Mouse (Mus musculus): ENCODE measurements at regions not wholly inside any gene's neighbourhood (a gene's known extent, or its start where the extent isn't known, plus 50 kb on each side); places are given as distances from the start of the nearest gene placed in this dataset.

DNA sequence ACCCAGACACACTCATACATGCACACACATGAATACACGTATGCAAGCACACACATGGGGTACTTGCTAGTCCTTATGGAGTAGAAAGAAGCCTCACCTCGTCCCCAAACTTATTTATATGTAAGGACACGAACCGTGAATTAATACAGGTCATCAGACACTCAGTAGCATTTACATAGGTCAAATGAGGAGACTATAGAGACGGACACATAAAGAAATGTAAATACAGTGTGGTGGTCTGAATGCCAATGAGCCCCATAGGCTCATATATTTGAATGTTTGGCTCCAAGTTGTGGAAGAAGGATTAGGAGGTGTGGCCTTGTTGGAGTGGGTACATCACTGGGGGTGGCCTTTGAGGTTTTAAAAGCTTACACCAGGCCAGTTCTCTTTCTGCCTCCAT lies 133.3 kb upstream of the Sox4 start:
- Histone ChIP-seq H3K27ac (ENCODE audit: insufficient read depth, low read depth, low read length) (no peak overlapping the region), H3K4me3 (ENCODE audit: insufficient read depth, low read depth, low read length) (no peak overlapping the region), H3K4me1 (ENCODE audit: control insufficient read depth, insufficient read depth, low read length) (no peaks in the 10 kb centered on the region)
- TF ChIP-seq POLR2A (IDR thresholded peaks at IDR 0.05; ENCODE audit: insufficient read depth, low read depth, low read length) (no peak), CTCF (IDR thresholded peaks at IDR 0.05; ENCODE audit: insufficient read depth, low read depth, low read length) (no peak)
- 86% methylated on average over 5 of the region's 5 CpGs for WGBS

DNA sequence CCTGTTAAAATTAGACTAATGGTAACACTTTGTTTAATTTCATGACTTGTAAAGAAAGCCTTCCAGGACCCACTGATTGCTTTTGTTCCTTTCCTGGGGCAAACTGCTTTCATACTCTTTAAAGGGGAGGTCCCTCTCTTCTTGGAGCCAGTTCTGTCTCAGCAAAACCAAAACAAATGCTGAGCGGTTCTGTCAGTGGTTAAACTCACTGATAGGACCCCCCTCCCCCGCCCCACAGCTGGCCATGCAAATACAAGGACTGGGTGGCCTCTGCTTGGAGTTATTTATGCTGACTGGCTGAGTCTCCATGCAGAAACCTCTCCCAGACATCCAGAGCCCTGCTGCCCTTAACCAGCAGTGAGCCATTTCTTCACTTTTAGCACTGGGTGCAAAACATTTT lies 127.6 kb upstream of the Sox4 start:
- H3K27ac ChIP-seq (ENCODE audit: insufficient read depth, low read depth, low read length): 0 out of 2 replicates have a peak overlapping the region, but pooled peaks have one; percentile 9
- H3K4me3 ChIP-seq (ENCODE audit: insufficient read depth, low read depth, low read length): no peak overlapping the region
- 28% methylated on average over 2 of the region's 2 CpGs for WGBS
- TF ChIP-seq CTCF (IDR thresholded peaks at IDR 0.05; ENCODE audit: insufficient read depth, low read depth, low read length) (no peak), POLR2A (IDR thresholded peaks at IDR 0.05; ENCODE audit: insufficient read depth, low read depth, low read length) (no peak)
- peaks cover 4% of the 10 kb centered on the region for H3K4me1 ChIP-seq (ENCODE audit: control insufficient read depth, insufficient read depth, low read length)

DNA sequence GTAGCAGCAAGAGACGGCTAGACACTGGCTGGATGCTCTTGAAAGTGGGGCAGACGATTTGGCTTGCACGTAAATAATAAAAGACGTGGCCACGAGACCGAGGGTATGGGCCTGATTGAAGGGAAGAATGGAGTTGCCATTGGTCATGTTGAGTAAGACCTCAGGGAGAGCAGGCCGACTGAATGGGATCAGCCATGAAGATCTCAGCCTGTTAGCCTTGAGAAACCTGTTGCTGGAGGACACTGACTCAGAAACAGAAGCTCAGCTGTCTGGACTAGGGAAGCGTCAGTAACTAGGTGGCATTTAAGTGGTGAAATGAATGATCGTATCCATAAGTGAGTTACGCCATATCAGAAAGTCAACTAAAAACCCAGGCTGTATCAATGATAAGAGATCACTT lies 126.3 kb upstream of the Sox4 start:
- no peak overlapping the region for H3K4me3 ChIP-seq (ENCODE audit: insufficient read depth, low read depth, low read length)
- 98% methylated on average over 10 of the region's 10 CpGs for WGBS
- peaks cover 4% of the 10 kb centered on the region for H3K4me1 ChIP-seq (ENCODE audit: control insufficient read depth, insufficient read depth, low read length)
- H3K27ac ChIP-seq (ENCODE audit: insufficient read depth, low read depth, low read length): no peak overlapping the region
- TF ChIP-seq POLR2A (IDR thresholded peaks at IDR 0.05; ENCODE audit: insufficient read depth, low read depth, low read length) (no peak), CTCF (IDR thresholded peaks at IDR 0.05; ENCODE audit: insufficient read depth, low read depth, low read length) (no peak)

DNA sequence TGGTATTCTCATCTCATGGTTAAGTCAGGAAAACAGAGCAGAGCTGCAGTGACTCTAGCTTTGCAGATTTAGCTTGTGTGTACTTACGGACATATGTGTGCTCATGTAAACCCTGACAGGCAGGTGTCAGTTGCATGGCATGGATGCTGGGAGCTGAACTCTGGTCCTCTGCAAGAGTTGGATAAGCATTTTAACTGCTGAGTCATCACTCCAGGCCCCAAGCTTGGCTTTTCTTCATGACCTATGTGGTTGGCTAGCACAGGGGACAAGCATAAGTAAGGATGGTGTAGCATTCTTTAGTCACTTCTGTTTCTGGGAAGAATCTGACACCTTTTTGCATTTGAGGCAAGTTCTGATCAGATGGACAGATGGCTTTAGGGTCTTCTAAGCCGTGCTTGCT lies 120.1 kb upstream of the Sox4 start:
- TF ChIP-seq POLR2A (IDR thresholded peaks at IDR 0.05; ENCODE audit: insufficient read depth, low read depth, low read length) (no peak), CTCF (IDR thresholded peaks at IDR 0.05; ENCODE audit: insufficient read depth, low read depth, low read length) (no peak)
- Histone ChIP-seq H3K27ac (ENCODE audit: insufficient read depth, low read depth, low read length) (no peak overlapping the region), H3K4me3 (ENCODE audit: insufficient read depth, low read depth, low read length) (no peak overlapping the region), H3K4me1 (ENCODE audit: control insufficient read depth, insufficient read depth, low read length) (no peaks in the 10 kb centered on the region)
- 95% methylated on average over 2 of the region's 2 CpGs for WGBS

DNA sequence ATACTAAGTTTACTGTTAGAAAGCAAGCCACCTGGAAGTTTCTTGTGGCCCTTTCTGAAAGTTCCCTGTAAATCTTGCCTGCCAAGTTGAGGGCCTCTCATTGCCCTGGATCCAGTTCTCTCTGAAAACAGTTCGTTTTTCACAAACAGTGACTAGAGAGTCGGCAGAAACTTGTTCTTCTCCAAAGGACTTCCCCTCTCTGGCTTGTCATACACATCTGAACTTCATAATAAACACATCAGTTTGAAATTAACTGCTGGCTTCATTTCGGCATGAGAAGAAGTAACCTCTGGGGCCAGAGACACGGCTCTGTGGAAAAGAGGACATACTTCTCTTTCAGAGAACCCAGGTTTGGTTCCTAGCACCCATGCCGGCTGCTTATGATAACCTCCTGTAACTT lies 110.4 kb upstream of the Sox4 start:
- WGBS: 89% methylated on average over 5 of the region's 5 CpGs
- Histone ChIP-seq H3K27ac (ENCODE audit: insufficient read depth, low read depth, low read length) (no peak overlapping the region), H3K4me1 (ENCODE audit: control insufficient read depth, insufficient read depth, low read length) (no peaks in the 10 kb centered on the region), H3K4me3 (ENCODE audit: insufficient read depth, low read depth, low read length) (no peak overlapping the region)
- TF ChIP-seq CTCF (IDR thresholded peaks at IDR 0.05; ENCODE audit: insufficient read depth, low read depth, low read length) (no peak), POLR2A (IDR thresholded peaks at IDR 0.05; ENCODE audit: insufficient read depth, low read depth, low read length) (no peak)

DNA sequence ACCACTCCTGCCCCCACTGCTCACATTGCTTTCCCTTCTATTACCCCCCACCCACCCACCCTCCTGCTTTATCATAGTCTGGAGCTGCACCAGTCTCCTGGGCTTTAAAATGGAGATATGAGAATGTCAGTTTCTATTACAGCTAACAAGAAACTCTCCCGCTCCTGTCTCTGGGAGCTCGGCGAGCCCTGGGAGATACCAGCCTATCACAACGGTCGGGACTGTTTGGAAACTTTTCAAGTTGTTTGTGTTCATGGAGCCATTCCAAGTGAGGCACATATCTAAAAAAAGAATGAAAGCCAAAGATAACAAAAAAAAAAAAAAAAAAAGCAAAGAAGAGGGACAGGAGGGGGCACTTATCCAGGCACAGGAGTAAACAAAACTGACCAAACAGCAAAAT lies 105.2 kb upstream of the Sox4 start:
- 67% methylated on average over 5 of the region's 5 CpGs for WGBS
- Histone ChIP-seq H3K27ac (ENCODE audit: insufficient read depth, low read depth, low read length) (no peak overlapping the region), H3K4me1 (ENCODE audit: control insufficient read depth, insufficient read depth, low read length) (no peaks in the 10 kb centered on the region), H3K4me3 (ENCODE audit: insufficient read depth, low read depth, low read length) (no peak overlapping the region)
- no peak for TF ChIP-seq POLR2A (IDR thresholded peaks at IDR 0.05; ENCODE audit: insufficient read depth, low read depth, low read length)
- TF ChIP-seq CTCF (IDR thresholded peaks at IDR 0.05; ENCODE audit: insufficient read depth, low read depth, low read length): no peak

DNA sequence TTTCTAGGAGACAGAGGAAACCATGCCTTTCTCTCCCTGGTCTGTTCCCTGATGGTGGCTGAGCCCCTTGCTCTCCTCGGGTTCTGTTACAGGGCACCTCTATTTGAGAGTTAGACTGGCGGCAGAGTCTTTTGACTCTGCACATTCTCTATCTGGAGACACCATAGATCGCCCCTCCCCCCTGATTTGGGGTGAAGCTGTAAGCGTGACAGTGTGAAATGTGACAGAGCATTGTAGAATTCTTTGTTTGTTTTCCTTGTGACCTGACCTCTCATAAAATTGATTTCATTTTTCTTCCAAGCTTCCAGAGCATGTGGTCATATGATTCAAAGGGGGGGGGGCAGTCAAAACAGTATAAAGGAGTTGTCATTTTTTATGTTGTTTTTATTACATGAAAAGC lies 96.2 kb upstream of the Sox4 start:
- WGBS: 58% methylated on average over 4 of the region's 4 CpGs

DNA sequence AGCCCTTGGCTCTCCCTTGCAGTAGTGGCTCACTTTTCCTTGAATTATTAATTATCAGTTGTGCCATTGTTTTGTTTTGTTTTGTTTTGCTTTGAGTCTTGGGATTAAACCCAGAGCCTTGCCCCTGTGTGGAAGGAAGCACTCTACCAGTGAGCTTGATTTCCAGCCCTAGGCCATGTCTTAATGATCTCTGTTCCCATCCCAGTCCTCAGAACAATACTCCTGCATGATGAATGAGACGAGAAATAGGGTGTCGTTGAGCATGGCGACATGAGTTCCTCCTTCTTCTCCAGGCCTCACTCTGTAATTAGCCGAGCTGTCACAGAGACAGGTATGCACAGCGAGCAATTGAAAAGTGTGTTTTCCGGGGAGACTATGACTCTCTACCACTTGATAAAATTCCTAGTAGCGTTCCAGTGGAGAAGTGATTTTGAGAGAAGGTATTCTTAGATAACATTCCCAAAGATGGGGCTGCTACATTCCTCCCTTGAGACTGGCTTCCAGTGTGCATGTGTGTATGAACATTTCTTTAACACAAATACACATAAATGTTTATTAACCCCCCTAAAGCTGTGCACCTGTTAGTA lies 95.6 kb upstream of the Sox4 start:
- no peak overlapping the region for H3K27ac ChIP-seq (ENCODE audit: insufficient read depth, low read depth, low read length)
- TF ChIP-seq CTCF (IDR thresholded peaks at IDR 0.05; ENCODE audit: insufficient read depth, low read depth, low read length) (no peak), POLR2A (IDR thresholded peaks at IDR 0.05; ENCODE audit: insufficient read depth, low read depth, low read length) (no peak)
- 63% methylated on average over 7 of the region's 7 CpGs for WGBS
- H3K4me3 ChIP-seq (ENCODE audit: insufficient read depth, low read depth, low read length): no peak overlapping the region
- H3K4me1 ChIP-seq (ENCODE audit: control insufficient read depth, insufficient read depth, low read length): peaks cover 3% of the 10 kb centered on the region; the same call in 1 of the 2 replicates

More for the DNA sequence above, 96.2 kb upstream of the Sox4 start:
- Histone ChIP-seq H3K27ac (ENCODE audit: insufficient read depth, low read depth, low read length) (no peak overlapping the region), H3K4me3 (ENCODE audit: insufficient read depth, low read depth, low read length) (no peak overlapping the region), H3K4me1 (ENCODE audit: control insufficient read depth, insufficient read depth, low read length) (peaks cover 3% of the 10 kb centered on the region; the same call in 1 of the 2 replicates)
- TF ChIP-seq CTCF (IDR thresholded peaks at IDR 0.05; ENCODE audit: insufficient read depth, low read depth, low read length) (no peak), POLR2A (IDR thresholded peaks at IDR 0.05; ENCODE audit: insufficient read depth, low read depth, low read length) (no peak)

DNA sequence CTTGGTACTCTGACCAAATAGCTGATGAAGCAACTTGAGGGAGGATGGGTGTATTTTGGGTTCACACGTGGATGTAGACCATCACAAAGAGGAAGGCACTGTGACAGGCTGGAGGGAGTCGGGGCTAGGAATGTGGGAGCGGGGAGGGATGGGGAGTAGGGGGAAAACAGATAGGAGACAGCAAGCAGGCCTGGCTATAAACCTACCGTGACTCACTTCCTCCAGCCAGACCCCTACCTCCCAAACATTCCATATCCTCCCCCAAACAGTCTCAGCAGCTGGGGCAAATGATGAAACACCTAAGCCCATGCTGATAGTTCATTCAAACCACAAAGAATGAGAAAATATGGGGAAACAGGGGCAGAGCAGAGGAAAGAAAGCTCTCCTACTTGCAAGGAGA lies 91.1 kb upstream of the Sox4 start:
- no peak overlapping the region for H3K4me3 ChIP-seq (ENCODE audit: insufficient read depth, low read depth, low read length)
- H3K27ac ChIP-seq (ENCODE audit: insufficient read depth, low read depth, low read length): no peak overlapping the region
- 77% methylated on average over 4 of the region's 4 CpGs for WGBS
- no peak for TF ChIP-seq POLR2A (IDR thresholded peaks at IDR 0.05; ENCODE audit: insufficient read depth, low read depth, low read length)
- no peak for TF ChIP-seq CTCF (IDR thresholded peaks at IDR 0.05; ENCODE audit: insufficient read depth, low read depth, low read length)
- H3K4me1 ChIP-seq (ENCODE audit: control insufficient read depth, insufficient read depth, low read length): peaks cover 3% of the 10 kb centered on the region; the same call in 1 of the 2 replicates

DNA sequence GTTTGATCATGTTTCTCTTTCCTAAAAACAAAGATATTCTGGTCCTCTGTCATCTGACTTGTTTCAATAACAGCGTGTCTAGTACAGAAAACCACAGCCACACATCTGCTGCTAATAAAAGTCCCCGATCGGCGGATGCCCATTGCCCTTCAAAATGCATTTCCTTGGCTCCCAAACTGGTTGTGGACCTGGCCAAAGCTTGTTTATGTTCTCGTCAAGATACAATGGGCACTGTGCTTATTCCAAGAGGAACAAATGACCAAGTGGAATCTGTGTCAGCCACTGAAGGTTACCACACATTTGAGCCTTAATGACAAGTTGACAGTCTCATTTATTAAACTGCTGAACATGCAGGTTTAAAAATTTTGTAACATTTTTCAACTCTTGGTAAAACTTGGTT lies 86.8 kb upstream of the Sox4 start:
- H3K4me3 ChIP-seq (ENCODE audit: insufficient read depth, low read depth, low read length): no peak overlapping the region
- peaks cover 3% of the 10 kb centered on the region; the same call in 1 of the 2 replicates for H3K4me1 ChIP-seq (ENCODE audit: control insufficient read depth, insufficient read depth, low read length)
- TF ChIP-seq POLR2A (IDR thresholded peaks at IDR 0.05; ENCODE audit: insufficient read depth, low read depth, low read length) (no peak), CTCF (IDR thresholded peaks at IDR 0.05; ENCODE audit: insufficient read depth, low read depth, low read length) (no peak)
- 87% methylated on average over 5 of the region's 5 CpGs for WGBS
- H3K27ac ChIP-seq (ENCODE audit: insufficient read depth, low read depth, low read length): no peak overlapping the region

Measured in olfactory bulb, adult 2 months (tissue).